Comparison of ENCODE assay signal across 10 mouse cellular contexts in the genomic region with DNA sequence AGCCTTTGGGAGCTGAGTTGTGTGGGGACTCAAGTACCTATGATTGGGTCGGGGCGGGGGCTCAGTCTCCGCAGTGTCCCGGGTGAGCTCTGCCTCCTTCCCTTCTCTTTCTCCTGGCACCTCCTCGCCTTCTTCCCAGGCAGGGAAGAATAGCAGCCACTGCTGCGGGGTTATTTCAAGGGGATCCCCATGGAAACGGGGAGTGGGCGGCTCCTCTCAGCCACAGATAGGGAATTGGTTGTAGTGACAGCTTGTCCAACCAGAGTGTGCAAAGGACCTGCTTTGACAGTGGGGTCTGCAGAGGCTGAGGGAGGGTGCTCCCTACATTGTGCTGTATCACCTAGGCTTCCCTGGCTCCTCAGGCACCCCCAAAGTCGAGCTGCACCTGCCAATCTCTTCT. TPM values are rescaled to one million over a fixed set of nuclear protein-coding genes. Genes with fewer than 3 reads are reported as not detected.
A peak's percentile ranks its signal among the peaks of the same experiment; 100 is the strongest.
DNase-seq lines count a peak whose midpoint lies in the region; ATAC-seq lines count a peak whose summit lies in the region.
"Had no signal": no experiment of that assay in that cellular context is flagged by ENCODE, and none has a peak within 500 bp of the region (broad histone marks: within the 10 kb centered on the region; RNA-seq: fewer than 3 reads in every experiment).

No protein-coding gene starts in this region.

- H3K36me3 ChIP-seq in intestine, embryonic 15.5 days = no peaks in the 10 kb centered on the region

- no peak overlapping the region for H3K4me2 ChIP-seq in intestine, embryonic 15.5 days (replicated peaks)

- peak; percentile 60 to 71 for DNase-seq in cerebellum, postnatal 10 days
- no peak for DNase-seq in cerebellum, adult 11 months
- peak; percentile 55 to 61 for DNase-seq in frontal cortex, postnatal 25 days (ENCODE audit: low spot score in 2 of 2)
- DNase-seq in left cerebral cortex, adult 9 months (ENCODE audit: low spot score in 2 of 2) = peak; percentile 82 to 83
- peak; percentile 86 to 92 for DNase-seq in right cerebral cortex, postnatal 10 days (ENCODE audit: low spot score in 2 of 2)
- DNase-seq in kidney, postnatal 4 days = no peak
- no peak for DNase-seq in urinary bladder, postnatal 36 days (ENCODE audit: low spot score in 2 of 2)
- DNase-seq: thymus, postnatal 4 days had no signal

- H3K9ac ChIP-seq in intestine, embryonic 15.5 days = no peak overlapping the region

- no peaks in the 10 kb centered on the region for H3K9me3 ChIP-seq in intestine, embryonic 15.5 days

- no peak for ATAC-seq in intestine, embryonic 15.5 days

- no peaks in the 10 kb centered on the region for H3K4me1 ChIP-seq in intestine, embryonic 15.5 days (replicated peaks)

- 39% methylated on average over 9 of the region's 9 CpGs for WGBS in intestine, embryonic 15.5 days

- no peaks in the 10 kb centered on the region for H3K27me3 ChIP-seq in intestine, embryonic 15.5 days (replicated peaks)

- H3K27ac ChIP-seq in intestine, embryonic 15.5 days = no peak overlapping the region

- H3K4me3 ChIP-seq in intestine, embryonic 15.5 days (replicated peaks) = no peak overlapping the region
- H3K4me3 ChIP-seq: erythroblast, embryonic 14.5 days had no signal

RNA-seq across cellular contexts. Expression of gene Ppp2r2c, which starts 22.5 kb away (rescaled TPM):
- 0.73 and 0.89 TPM in 2 replicates for polyA plus RNA-seq in intestine, embryonic 15.5 days (2015; fragmentation: Nextera tagmentation; extraction: Ambion mirVana)
- polyA plus RNA-seq: erythroblast, embryonic 14.5 days had no signal

Comparison
In these comparisons a context has a peak if more than half of its experiments do, and no peak if none do; other contexts are left out.
1. DNase-seq: peak in cerebellum, postnatal 10 days (2 of 2), frontal cortex, postnatal 25 days (2 of 2), left cerebral cortex, adult 9 months (2 of 2) and right cerebral cortex, postnatal 10 days (2 of 2); none in cerebellum, adult 11 months (single experiment), kidney, postnatal 4 days (0 of 2) and urinary bladder, postnatal 36 days (0 of 2).